Mouse (Mus musculus): Measurements from ENCODE around the gene Aak1.

GRCm38 (mm10) chr6:86812919-86813318 lies 36.4 kb upstream of the Aak1 start:
- no peak for TF ChIP-seq CTCF (conservative IDR thresholded peaks at IDR 0.05; ENCODE audit: low read length)
- no peak for TF ChIP-seq NANOG (IDR thresholded peaks at IDR 0.05; ENCODE audit: borderline replicate concordance, low read length)
- no peak for TF ChIP-seq POU5F1 (IDR thresholded peaks at IDR 0.05; ENCODE audit: borderline replicate concordance, low read length)

All from E14TG2a.4 (cell line).